Mouse (Mus musculus) olfactory bulb, adult 2 months (tissue): ENCODE measurements at regions not wholly inside any gene's neighbourhood (a gene's known extent, or its start where the extent isn't known, plus 50 kb on each side); places are given as distances from the start of the nearest gene placed in this dataset.

Experiments used
- CTCF ChIP-seq: fragments of 200-500 bp; IDR thresholded peaks from 2 replicates; pipeline ENCODE4 v1.5.1; 2012; ENCODE audit warnings: low read depth, mild to moderate bottlenecking, low read length, moderate library complexity; ENCODE audit not compliant: insufficient read depth
- POLR2A ChIP-seq: fragments of 200-500 bp; IDR thresholded peaks from 2 replicates; pipeline ENCODE4 v1.6.1; 2012; ENCODE audit warnings: mild to moderate bottlenecking, low read depth, low read length, moderate library complexity; ENCODE audit not compliant: insufficient read depth

DNA sequence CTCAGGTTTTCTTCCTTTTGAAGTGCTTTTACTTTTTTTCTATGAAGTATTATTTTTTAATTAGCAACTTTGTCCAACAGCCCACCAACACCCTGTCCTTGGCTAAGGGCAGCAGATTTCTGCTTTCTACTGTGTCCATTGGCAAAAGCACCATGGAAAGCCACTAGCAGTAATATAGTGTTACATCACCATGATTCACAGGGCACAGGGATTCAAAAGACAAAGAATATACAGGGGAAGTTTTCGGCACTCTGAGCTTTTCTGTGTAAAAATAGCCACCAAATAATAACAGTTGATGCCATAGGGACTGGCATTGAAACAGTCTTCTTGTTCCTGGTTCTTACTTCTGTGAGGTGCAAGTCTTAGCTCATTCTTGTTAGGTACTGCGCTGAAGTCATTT, 89.8 kb upstream of the Tspan5 start:
- TF ChIP-seq CTCF (no peak), POLR2A (no peak)
